Mouse (Mus musculus): Measurements from ENCODE around the gene Tmem221.

DNA sequence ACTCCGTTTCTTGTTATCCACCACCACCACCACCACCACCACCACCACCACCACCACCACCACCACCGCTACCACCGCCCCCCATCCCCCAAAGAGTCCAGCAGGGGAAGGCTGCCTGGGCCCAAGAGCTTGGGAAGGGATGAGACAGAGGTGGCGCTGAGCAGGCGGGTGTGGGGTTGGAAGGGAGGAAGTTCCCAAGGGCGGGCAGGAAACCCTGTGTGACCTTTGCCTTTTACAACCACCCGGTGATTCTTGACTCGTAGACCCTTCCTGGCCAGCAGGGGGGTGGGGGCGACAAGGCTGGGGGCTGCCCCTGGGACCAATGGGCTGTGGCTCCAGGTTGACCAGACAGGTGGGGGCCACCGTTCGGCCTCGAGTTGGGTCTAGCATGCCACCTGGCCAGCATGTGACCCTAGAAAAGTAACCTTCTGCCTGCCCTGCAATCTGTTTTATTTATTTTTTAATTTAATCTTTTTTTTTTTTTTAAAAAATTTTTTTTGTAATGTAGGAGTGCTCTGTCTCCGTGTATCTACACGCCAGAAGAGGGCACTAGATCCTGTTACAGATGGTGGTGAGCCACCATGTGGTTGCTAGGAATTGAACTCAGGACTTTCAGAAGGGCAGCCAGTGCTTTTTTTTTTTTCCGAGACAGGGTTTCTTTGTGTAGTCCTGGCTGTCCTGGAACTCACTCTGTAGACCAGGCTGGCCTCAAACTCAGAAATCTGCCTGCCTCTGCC is 45.5 kb downstream of the Tmem221 start:
- TF ChIP-seq EP300 (IDR thresholded peaks at IDR 0.05; ENCODE audit: insufficient read depth, low read depth, low read length): no peak
- no peak for TF ChIP-seq CTCF (IDR thresholded peaks at IDR 0.05; ENCODE audit: low read depth, low read length)
- TF ChIP-seq POLR2A (IDR thresholded peaks at IDR 0.05; ENCODE audit: insufficient read depth, low read length): no peak
